Mouse (Mus musculus): Measurements from ENCODE around the gene Irs1. TPM values are rescaled to one million over a fixed set of nuclear protein-coding genes. Genes with fewer than 3 reads are reported as not detected.

The Irs1 gene
- total RNA-seq, 2 experiments from 2014 or later: 19.9 to 20.3 TPM

DNA sequence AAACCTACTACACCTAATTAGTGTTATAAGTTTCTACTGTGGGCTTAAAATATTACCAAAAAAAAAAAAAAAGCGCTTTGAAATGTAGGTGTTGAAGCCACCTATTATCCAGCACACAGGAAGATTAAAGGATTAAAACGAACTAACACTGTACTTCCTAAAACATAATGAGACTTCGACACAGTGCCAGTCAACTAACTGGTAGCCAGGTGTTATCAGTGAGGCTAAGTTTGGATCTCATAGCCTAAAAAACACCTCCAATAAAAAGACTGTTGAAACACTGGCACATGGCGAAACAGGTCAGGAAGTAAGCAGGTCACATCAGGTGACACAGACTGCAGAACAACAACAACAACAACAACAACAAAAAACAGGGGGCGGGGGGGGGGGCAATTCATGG is 29.6 kb downstream of the Irs1 start:
- intact Hi-C loops (cut with DNase I): no loop called here
- no peak for DNase-seq (ENCODE audit: low spot score in 2 of 2)

DNA sequence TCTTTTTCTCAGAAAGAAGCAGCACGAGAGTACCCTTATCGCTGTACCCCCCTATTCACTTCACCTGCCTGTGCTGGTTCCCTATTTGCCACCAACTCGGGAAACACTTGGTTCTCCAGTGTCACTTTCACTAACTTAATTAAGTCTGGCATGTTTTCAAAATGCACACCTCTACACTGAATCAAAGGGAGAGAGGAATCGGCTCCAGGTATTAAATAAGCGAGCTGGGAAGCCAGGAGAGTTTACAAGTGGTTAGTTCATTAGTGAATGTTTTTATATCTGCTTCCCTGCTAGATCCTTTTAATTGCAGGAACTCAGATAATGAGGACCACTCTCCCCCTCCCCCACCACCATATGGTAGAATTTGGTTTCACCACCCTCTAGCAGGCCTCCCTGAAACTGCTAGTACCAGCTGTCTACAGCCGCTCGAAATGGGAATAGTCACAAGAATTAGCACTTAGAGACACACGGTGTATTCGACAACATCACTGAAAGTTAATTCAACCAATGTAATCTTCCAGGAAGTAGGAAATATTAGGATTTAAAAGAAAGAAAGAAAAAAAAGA is 30.1 kb downstream of the Irs1 start:
- peak in 1 of 2 experiments; percentile 32 for DNase-seq (ENCODE audit: low spot score in 2 of 2)

DNA sequence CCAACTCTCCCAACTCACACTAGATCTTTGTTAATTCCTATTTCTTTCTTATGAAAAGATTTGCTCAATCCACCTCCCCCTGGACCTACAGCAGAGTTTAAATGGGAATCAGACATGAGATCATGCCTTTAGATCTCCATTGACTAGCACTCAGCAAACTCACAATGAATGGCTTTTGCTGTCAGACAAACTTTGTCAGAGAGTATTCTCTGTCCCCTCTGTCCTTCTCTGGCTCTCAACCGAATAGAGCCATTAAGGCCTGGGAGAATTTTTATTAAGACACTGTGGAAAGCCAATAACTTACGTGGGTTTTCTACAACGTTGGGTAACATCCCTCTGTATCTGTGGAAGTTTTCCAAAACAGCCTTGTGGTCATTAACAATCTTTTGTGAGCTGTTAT is 31.2 kb downstream of the Irs1 start:
- DNase-seq (ENCODE audit: low spot score in 2 of 2): no peak
- intact Hi-C loops (cut with DNase I): no loop called here

More for the DNA sequence above, 30.1 kb downstream of the Irs1 start:
- intact Hi-C loops (cut with DNase I): no loop called here

DNA sequence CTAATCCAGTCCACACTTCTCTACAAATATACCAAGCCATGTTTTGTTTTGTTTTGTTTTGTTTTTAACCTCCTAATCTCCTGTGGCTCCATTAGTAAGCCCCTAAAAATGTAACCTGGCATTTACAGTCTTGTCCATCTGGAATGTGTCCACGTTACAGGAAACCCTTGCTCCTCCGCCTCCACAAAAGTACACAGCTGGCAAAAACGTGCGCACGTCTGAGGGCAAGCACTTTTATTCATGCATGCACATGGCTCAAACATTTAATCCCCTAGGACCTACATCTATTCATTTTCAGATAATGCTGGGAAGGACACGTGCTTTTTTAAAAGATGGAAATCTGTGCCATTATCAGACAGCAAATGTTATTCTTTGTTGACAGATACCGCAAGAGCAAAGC is 32.9 kb downstream of the Irs1 start:
- intact Hi-C loops (cut with DNase I): no loop called here
- DNase-seq (ENCODE audit: low spot score in 2 of 2): no peak

DNA sequence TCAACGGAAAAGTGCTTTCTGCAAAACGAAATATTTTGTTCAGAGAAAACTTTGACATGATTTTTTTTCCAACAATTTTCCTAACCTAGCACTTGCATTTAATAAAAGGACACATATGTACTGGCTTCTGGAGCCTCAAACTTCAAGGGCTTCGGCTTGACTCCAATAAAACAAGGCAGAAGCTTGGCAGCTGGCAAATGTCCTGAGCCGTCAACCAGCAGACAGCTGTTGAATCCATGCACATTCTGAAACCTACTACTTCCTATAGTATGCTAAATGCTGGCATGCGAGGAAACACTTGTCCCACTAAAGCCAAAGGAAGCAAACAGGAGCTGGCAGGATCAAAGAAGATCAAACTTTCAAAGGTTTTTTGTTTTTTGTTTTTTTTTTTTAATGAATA is 33.8 kb downstream of the Irs1 start:
- no peak for DNase-seq (ENCODE audit: low spot score in 2 of 2)
- intact Hi-C loops (cut with DNase I): no loop called here

DNA sequence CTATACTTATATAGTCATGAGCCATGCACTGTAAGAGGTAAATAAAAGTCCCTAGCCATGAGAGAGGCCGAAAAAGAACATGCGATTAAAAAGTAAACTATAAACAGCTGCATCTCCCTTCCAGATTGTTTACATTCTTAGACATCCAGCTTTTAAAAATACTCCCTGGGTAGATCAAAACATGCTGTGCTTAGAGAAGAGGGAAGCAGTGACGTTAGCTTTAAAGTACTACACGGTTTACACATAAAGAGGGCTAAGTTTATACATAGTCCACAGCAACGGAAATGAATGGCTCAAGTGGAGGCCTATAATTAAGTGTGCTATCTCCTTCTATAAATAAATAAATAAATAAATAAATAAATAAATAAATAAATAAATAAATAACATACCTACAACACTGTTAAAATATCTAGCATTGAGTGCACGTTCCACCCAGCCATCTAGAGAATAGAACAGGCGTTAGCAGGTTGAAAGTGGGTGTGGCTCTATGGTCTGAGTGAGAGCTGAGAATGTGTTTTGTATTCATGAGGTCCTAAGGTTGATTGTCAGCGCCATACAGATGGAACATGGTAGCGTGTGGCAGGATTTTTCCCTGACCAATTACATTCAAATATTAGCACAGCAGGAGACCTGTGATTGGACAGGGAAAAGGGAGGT is 37.3 kb downstream of the Irs1 start:
- DNase-seq (ENCODE audit: low spot score in 2 of 2): no peak
- intact Hi-C loops (cut with DNase I): no loop called here

DNA sequence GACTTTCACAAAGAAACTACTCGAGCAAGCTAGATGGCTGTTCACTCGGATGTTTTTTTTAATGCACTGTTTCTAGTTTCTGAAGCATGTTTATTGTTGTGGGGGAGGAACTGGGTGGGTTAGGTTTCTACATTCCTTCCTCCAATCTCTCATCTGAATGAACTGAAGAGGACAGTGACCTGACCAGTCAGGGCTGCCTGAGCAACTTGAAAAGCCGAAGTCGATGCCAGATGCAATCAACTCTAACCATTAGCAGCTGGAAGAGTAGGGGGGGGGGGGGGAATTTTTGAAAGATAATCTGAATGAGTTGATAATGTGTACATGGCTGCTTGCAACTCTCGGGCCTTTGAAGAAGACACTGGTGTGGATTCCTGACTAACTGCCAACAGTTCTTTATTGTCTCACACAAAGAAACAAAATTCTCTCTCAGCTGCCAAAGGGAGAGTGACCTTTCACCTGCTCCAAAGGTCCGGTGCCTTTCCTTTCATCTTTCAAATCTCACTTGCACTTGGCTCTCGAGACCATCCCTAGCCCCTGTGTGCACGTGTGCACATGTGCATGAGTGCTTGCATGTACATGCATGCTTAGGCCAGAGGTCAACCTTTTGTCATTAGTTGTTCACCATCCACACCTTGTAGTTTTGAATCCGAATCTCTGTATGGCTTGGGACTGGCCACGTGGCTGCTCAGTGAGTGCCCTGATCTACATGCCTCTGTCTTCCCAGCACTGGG is 43.8 kb downstream of the Irs1 start:
- intact Hi-C loops (cut with DNase I): no loop called here

DNA sequence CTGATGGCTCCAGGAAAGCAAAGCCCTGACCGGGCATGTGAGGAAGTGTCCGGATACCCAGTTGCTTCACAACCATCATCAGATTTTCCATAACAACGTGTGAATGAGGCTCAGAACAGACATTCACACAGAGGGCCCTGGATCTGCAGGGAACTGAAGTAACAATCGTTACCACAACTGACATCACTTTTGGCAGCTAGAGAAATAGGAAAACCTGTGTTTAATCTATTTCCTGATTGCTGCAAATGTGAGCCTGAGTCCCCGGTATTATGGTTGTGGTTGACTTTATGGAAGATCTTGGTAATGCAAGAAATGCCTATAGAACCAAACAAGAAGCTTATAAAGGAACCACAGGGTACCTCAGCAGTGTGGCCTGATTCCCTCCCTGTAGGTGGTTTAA is 46.2 kb downstream of the Irs1 start:
- intact Hi-C loops (cut with DNase I): no loop called here
- no peak for DNase-seq (ENCODE audit: low spot score in 2 of 2)

More for the DNA sequence above, 43.8 kb downstream of the Irs1 start:
- no peak for DNase-seq (ENCODE audit: low spot score in 2 of 2)

DNA sequence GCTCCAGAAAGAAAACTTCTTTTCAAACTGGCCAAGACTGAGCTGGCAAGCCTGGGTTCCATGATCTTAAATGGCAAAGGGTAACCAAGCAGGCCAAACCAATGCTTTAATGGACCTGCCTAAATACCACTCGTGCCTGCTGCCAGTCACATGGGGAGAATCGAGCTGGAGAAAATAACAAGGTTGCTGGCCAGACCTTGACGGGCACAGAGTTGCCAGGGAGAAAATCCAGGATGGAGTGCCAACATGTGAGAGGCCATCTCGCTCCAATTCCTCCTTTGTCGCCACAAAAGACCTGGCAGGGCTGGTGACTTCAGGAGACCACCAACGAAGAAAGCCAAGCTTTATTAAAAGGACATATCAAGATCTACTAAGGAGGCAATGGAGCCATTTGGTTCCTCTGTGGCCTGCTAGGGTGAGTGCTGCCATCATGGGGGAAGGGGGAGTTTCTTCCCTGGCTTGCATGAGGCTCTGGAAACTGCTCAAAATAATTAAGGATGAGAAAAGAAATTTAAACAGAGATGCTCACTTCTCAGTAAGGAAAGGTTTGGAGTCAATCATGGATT is 47.9 kb downstream of the Irs1 start:
- peak in 1 of 2 experiments; percentile 13 for DNase-seq (ENCODE audit: low spot score in 2 of 2)
- intact Hi-C loops (cut with DNase I): no loop called here

DNA sequence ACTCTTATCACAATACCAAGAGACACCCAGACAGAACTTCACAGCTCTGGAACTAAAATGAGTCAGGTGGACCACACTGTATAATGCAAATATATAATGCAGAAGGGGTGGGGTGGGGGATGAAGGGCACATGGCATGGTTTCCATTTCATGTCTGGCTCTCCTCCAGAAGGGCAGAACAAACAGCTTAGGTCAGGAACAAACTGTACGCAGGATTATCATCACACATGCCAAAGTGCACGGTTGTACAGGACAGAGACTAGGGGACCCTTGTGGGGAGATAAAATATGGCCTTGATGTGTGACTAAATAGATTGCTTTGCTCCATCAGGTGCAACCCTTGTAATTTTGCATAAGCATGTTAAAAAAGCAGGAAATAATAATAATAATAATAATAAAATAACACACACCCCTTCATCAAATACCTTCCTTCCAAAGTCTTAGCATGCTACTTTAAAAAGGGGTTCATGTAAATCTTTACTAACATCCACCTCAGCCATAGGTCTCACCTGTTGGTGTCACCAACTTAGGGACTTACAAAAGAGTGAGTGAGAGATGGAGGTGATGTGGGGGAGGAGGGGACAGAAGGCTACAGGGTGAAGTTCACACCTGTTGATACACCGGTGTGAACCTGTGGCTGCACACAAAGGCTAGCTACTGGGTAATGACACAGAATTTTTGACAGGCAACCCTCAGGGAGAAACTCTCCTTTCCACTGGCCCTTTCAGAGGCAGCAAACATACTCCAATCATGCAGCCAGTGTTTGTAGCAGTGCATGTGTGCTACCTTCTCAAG is 51.6 kb downstream of the Irs1 start:
- intact Hi-C loops (cut with DNase I): no loop called here

DNA sequence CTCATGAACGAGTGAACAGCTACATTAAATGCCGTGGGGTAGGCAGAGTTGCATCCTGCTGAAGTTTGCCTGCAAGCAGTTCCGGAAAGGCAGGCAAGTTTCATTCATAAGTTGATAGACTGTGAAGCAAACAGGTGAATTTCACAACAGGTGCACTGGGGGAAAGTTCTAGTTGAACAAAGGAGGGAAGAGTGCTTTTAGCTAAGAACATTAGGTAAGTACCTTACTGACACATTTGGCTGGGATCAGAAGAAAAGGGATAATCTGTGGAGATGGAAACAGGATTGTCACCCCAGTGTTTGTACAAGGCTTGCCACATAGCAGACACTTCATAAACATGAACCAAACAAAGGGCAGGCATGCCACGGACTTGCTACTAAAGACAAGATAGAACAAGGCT is 53.0 kb downstream of the Irs1 start:
- no peak for DNase-seq (ENCODE audit: low spot score in 2 of 2)
- intact Hi-C loops (cut with DNase I): no loop called here

More for the DNA sequence above, 51.6 kb downstream of the Irs1 start:
- DNase-seq (ENCODE audit: low spot score in 2 of 2): no peak

DNA sequence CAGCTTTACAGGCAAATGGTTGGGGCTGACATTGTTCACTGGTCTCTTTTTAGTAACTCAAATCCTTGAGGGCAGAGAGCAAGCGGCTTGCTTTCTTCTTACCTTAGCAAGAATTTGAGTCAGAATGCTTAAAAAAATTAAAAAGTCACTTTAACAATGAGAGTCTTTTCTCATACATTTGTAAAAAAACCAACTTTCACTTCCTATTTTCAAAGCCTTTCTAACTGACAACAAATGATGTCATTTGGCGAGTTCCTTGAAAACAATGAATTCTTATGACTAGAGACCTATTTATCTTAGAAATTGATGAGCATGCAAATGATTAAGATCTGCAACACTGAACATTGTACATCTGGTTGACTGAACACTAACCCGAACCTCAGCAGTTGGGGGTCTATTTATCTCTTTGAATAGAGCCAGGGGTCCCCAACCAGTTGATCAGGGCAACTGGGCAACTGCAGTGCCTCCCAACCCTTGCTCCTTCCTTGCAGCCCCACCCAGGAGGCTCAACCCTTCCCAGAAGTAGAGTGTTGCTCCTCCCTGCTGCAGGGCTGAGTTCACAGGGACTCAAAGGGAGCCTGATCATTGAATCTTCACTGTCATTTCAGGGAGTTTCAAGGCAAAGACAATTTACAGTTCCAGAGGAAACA is 55.6 kb downstream of the Irs1 start:
- intact Hi-C loops (cut with DNase I): no loop called here
- DNase-seq (ENCODE audit: low spot score in 2 of 2): no peak

DNA sequence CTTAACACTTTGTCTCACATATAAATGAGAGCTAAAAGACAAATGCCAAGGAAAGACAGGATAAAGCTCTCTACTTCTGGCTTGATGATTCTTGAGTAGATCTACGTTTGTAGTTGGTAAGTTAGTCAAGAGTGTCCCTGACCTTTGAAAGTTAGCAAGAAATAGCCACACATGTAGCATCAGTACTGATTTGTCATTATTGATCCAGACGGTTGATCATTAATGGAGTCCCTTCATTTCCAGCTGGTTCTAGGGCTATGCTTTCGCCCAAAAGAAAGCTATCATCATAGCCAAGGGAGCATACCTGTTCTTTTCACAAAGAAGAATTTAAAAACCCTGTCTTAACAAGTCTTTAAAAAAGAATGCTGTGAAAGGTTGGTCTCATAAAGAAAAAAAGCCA is 56.6 kb downstream of the Irs1 start:
- intact Hi-C loops (cut with DNase I): no loop called here
- no peak for DNase-seq (ENCODE audit: low spot score in 2 of 2)

DNA sequence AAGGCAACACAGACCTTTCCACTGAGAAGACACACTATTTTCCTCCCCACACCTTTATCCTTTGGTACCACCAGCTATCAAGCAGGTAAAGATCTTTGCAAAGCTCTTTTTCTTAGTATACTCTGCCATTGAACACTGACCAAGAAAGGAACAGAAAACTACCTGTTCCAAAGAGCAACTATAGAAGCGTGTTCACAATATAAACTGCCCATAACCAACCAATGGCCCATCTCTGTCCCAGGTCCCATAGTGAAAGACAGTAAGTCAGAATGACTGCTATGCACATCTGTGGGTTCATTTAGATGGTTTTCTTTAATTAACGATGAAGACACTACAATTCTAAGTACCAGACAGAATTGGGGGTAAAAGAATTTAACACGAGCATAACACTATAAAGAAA is 58.4 kb downstream of the Irs1 start, which contains the start of gene Gm9747:
TSS of gene Gm9747 (plus strand) at position 301 of the 400 bp plus-strand sequence.
- intact Hi-C loops (cut with DNase I): no loop called here
- DNase-seq (ENCODE audit: low spot score in 2 of 2): no peak

DNA sequence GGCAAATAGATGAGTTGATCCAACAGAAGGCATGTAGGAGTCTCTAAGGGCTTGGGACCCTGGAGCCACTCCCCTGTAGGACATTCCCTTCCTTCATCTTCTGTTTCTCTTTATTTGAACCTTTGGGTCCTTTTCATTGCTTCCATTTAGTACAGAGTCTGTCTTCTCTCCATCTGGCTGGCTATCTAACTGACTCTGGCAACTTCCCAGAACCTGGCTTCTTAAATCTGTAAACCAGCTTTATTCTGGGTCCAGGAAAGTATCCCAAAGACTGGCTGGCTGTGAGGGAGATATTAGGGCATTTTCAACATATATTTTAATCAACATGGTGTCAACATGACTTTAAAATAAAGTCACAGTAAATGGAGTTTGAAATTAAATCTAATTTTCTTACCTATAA is 62.4 kb downstream of the Irs1 start:
- intact Hi-C loops (cut with DNase I): no loop called here
- DNase-seq (ENCODE audit: low spot score in 2 of 2): no peak

DNA sequence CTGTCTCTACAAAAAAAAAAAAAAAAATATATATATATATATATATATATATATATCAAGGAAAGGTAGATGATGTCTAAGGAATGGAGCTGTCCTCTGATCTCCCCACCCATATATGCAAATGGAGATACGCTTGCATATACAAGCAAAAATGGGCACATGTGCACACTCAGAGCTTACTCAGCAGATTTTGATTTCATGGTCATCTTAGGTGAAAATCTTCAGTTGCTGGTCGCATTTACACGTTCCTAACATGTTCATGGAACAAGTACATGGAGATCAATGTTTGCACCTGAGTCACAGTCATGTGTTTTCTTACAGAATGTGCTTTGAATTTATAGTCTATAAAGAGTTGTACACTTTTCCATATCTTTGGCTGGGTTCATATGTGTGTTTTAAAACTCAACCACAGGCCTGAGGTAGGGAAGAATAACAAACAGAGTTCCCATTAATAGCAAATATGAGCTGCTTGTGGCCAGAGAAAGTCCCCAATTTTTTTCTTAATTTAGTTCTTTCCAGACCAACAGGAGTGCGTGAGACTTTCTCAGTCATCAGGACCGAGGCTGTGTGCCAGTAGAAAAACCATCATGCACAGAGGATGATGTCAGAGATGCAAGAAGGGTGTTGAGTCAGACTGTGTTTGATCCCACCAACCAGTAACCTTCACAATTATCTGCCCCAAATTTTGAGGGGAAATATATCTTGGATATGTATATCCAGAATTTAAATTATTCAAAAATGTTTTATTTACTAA is 68.0 kb downstream of the Irs1 start:
- intact Hi-C loops (cut with DNase I): no loop called here
- no peak for DNase-seq (ENCODE audit: low spot score in 2 of 2)

DNA sequence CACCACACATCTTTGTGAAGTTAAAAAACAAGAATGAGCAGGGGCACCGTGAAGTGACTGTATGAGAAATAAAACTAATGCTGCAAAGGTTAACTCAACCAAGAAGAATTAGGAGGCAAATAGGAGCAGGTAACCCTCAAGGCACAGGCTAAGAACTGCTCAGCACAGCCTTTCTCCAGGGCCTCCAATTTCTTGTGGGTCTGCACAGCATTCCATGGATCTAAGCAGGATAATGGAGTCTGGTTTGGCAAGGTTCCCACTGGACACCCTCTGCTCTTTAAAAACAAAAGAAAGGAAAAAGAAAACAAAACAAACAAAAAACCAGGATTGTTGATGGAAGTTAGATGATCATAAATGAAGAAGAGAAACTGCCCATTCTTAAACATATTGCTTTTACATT is 69.8 kb downstream of the Irs1 start:
- DNase-seq (ENCODE audit: low spot score in 2 of 2): no peak
- intact Hi-C loops (cut with DNase I): no loop called here

DNA sequence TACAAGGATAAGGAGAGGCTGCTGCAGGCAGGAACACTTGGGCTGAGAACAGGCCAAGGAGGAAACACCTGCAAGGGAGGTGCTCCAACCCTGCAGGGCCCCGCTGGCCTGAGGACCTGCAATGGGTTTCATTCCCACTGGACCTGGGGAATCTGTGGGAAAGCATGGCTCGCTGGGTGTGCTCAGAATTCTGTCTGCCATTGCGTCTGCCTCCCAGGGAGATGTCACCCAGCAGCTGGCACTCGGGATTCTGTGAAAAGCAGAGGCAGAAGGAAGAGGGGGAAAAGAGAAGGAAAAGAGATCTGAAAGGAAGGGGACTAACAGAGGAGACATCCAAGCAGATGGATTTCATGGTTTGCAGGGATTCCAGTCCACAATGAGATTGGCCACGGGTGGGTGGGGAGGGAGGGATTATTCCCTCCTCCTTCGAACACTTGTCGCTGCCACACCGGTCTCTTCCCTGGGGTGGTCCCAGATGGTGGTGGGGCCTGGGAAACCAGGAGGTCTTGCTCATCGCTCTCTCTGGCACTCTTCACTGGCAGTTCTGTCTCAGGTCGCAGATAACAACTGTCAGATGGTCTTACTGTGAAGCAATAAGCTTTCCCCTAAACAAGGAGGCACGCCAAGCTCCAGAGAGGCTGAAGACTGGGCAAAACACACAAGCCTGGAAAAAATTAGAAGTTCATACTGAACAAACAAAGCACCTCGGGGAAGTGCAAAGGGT is 70.4 kb downstream of the Irs1 start:
- DNase-seq (ENCODE audit: low spot score in 2 of 2): peak; percentile 6 to 8
- intact Hi-C loops (cut with DNase I): no loop called here
